Mouse (Mus musculus) ovary, postnatal 10 days (tissue): ENCODE data around the gene Tifab.

Experiments
- DNase-seq: peaks from one replicate; pipeline ENCODE4 v3.0.0; 2022; ENCODE audit warnings: low spot score

Tifab gene

GRCm38 (mm10) chr13:56139167-56139751, 39.4 kb downstream of the Tifab start:
- DNase-seq: no peak

- DNase-seq: no peak
Observed at GRCm38 (mm10) chr13:56136200-56136599, 42.5 kb downstream of the Tifab start, which contains the start of gene H2afy. H2afy (minus strand) TSS chr13:56136361.

GRCm38 (mm10) chr13:56135231-56136052, 43.2 kb downstream of the Tifab start:
- peak; percentile 71 for DNase-seq

GRCm38 (mm10) chr13:56134631-56135181, 44.0 kb downstream of the Tifab start:
- peak; percentile 45 for DNase-seq

GRCm38 (mm10) chr13:56134031-56134430, 44.7 kb downstream of the Tifab start:
- DNase-seq: no peak

GRCm38 (mm10) chr13:56132941-56133340, 45.7 kb downstream of the Tifab start:
- DNase-seq: no peak

GRCm38 (mm10) chr13:56132326-56132936, 46.3 kb downstream of the Tifab start:
- DNase-seq: no peak

GRCm38 (mm10) chr13:56130544-56130943, 48.1 kb downstream of the Tifab start:
- no peak for DNase-seq

- DNase-seq: no peak
Observed at GRCm38 (mm10) chr13:56129578-56129977, 49.1 kb downstream of the Tifab start.

- DNase-seq: no peak
Observed at GRCm38 (mm10) chr13:56129014-56129413, 49.7 kb downstream of the Tifab start.

- DNase-seq: no peak
Observed at GRCm38 (mm10) chr13:56125632-56126031, 53.1 kb downstream of the Tifab start.
